Mouse (Mus musculus) heart, adult 2 months (tissue): Measurements from ENCODE around the gene Ndufb3.

Experiments used
- CTCF ChIP-seq: fragments of 200-600 bp; IDR thresholded peaks from 2 replicates; pipeline ENCODE4 v1.8.1; 2022; ENCODE audit warnings: antibody characterized with exemption, mild to moderate bottlenecking, moderate library complexity
- EP300 ChIP-seq: fragments of 200-500 bp; IDR thresholded peaks from 2 replicates; pipeline ENCODE4 v1.6.1; 2011; ENCODE audit warnings: low read depth, low read length, control low read depth; ENCODE audit not compliant: insufficient read depth
- POLR2A ChIP-seq: fragments of 200-500 bp; IDR thresholded peaks from 2 replicates; pipeline ENCODE4 v1.6.1; 2011; ENCODE audit warnings: mild to moderate bottlenecking, low read depth, low read length, control low read depth; ENCODE audit not compliant: insufficient read depth

DNA sequence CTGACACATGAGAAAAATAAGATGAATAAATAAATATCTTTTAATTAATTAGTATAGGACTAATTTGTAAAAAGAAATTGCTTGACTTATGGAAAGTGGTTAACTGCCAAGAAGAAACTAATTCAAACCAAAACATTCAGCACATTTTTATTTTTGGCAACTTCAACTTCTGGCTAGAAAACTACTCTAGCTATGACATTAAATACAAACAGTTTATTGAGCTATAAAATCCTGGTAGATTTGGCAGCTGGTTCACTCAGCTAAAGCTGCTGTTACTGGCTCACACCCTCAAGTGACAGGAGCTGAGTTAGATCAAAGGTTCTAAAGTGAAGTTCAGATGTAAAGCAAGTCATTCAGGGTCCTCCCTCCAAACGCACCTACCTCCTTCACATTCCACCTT lies 3.6 kb upstream of the Ndufb3 start:
- TF ChIP-seq CTCF = no peak
- no peak for TF ChIP-seq POLR2A
- TF ChIP-seq EP300 = no peak
